Mouse (Mus musculus) megakaryocyte, embryonic 14.5 days (primary cell): Measurements from ENCODE around the gene Kcnq2.

Source experiments
- FLI1 ChIP-seq: IDR thresholded peaks from 2 replicates; pipeline ENCODE4 v1.6.1; 2012; ENCODE audit warnings: low read length, inconsistent platforms, mixed read lengths
- GATA1 ChIP-seq: IDR thresholded peaks from 3 replicates; pipeline ENCODE4 v1.6.1; 2012; ENCODE audit warnings: mixed read lengths, low read length, inconsistent platforms, borderline replicate concordance

DNA sequence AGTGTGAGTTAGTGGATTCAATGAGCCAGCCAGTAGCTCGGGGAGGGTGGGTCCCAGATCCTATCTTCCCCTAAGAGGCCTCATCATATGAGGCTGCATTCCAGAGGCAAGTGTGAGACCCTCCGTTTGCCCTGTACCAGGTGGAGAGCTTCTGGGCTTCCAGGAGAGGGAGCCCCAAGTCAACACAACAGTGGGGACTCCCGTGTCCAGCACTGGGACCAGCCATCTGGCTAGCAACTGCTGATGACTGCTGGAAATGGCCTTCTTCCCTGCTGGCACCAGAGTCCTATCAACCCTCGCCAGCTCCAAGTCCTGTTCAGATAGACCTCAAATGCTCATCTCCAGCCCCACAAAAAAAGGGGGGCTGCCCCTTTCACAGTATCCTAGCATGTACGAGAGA lies 102.7 kb downstream of the Kcnq2 start:
- no peak for TF ChIP-seq GATA1
- no peak for TF ChIP-seq FLI1
